Mouse (Mus musculus) liver, embryonic 12.5 days (tissue): ENCODE measurements around the gene Sec1. TPM values are rescaled to one million over a fixed set of nuclear protein-coding genes. Genes with fewer than 3 reads are reported as not detected.

Experiments
- ATAC-seq: fragments of 200-750 bp; cut with Nextera tagmentation; 2 replicates; pipeline ENCODE4 v1.8.0; 2017; ENCODE audit warnings: moderate number of reproducible peaks, mild to moderate bottlenecking, moderate library complexity
- H3K27ac ChIP-seq: fragments of 300-500 bp; sonication (generic); 2 replicates; pipeline ENCODE4 v1.5.1; 2016; ENCODE audit warnings: mild to moderate bottlenecking
- H3K27me3 ChIP-seq: fragments of 300-500 bp; sonication (generic); replicated peaks from 2 replicates; pipeline ENCODE4 v1.6.1; 2016; ENCODE audit warnings: mild to moderate bottlenecking, moderate library complexity
- H3K36me3 ChIP-seq: fragments of 300-500 bp; sonication (generic); 2 replicates; pipeline ENCODE4 v1.6.1; 2016; ENCODE audit warnings: mild to moderate bottlenecking, moderate library complexity
- H3K4me1 ChIP-seq: fragments of 300-500 bp; sonication (generic); 2 replicates; pipeline ENCODE4 v1.6.1; 2016
- H3K4me2 ChIP-seq: fragments of 300-500 bp; sonication (generic); 2 replicates; pipeline ENCODE4 v1.6.1; 2016; ENCODE audit warnings: mild to moderate bottlenecking, moderate library complexity
- H3K4me3 ChIP-seq: fragments of 300-500 bp; sonication (generic); 2 replicates; pipeline ENCODE4 v1.5.1; 2016; ENCODE audit warnings: mild to moderate bottlenecking, moderate library complexity
- H3K9ac ChIP-seq: fragments of 300-500 bp; sonication (generic); 2 replicates; pipeline ENCODE4 v1.6.1; 2016; ENCODE audit warnings: mild to moderate bottlenecking, moderate library complexity
- H3K9me3 ChIP-seq: fragments of 300-500 bp; sonication (generic); replicated peaks from 2 replicates; pipeline ENCODE4 v1.6.1; 2016; ENCODE audit warnings: mild to moderate bottlenecking, moderate library complexity
- WGBS: fragments of 180-500 bp; shearing (Covaris S2); methylation state at CpG from one replicate; pipeline ENCODE4 v1.1.7; 2016; ENCODE audit not compliant: insufficient replicate concordance; 5-methylcytosine and 5-hydroxymethylcytosine counted together
- polyA plus RNA-seq: library from polyadenylated mRNA; unstranded; fragments of >200 nt; fragmentation: Nextera tagmentation; extraction: Ambion mirVana; gene quantifications from 2 replicates; pipeline ENCODE4 v1.2.1, GENCODE M21; 2016

The Sec1 gene
- polyA plus RNA-seq, 1 experiment from 2014 or later, result 0.11 TPM

- Histone ChIP-seq H3K4me2 (no peak overlapping the region), H3K9me3 (no peaks in the 10 kb centered on the region), H3K9ac (no peak overlapping the region), H3K4me1 (peaks cover 44% of the 10 kb centered on the region), H3K27me3 (peaks cover 59% of the 10 kb centered on the region), H3K4me3 (no peak overlapping the region), H3K27ac (no peak overlapping the region), H3K36me3 (no peaks in the 10 kb centered on the region)
- 69% methylated on average over 11 of the region's 11 CpGs for WGBS
- ATAC-seq, result no peak
Observed at GRCm38 (mm10) chr7:45701607-45702006, 7.4 kb upstream of the Sec1 start.

- Histone ChIP-seq H3K27ac (no peak overlapping the region), H3K36me3 (no peaks in the 10 kb centered on the region), H3K9me3 (no peaks in the 10 kb centered on the region), H3K4me1 (peaks cover 38% of the 10 kb centered on the region), H3K4me2 (no peak overlapping the region), H3K4me3 (no peak overlapping the region), H3K27me3 (peaks cover 59% of the 10 kb centered on the region), H3K9ac (no peak overlapping the region)
- no peak for ATAC-seq
- 37% methylated on average over 11 of the region's 11 CpGs for WGBS
Observed at GRCm38 (mm10) chr7:45701072-45701471, 6.9 kb upstream of the Sec1 start.

- Histone ChIP-seq H3K36me3 (no peaks in the 10 kb centered on the region), H3K4me1 (peaks cover 32% of the 10 kb centered on the region), H3K27ac (no peak overlapping the region), H3K4me2 (peak overlapping the region; percentile 53), H3K9ac (no peak overlapping the region), H3K27me3 (peaks cover 59% of the 10 kb centered on the region), H3K9me3 (no peaks in the 10 kb centered on the region), H3K4me3 (peak overlapping the region; percentile 30)
- 2% methylated on average over 20 of the region's 20 CpGs for WGBS
- ATAC-seq, result no peak
Observed at GRCm38 (mm10) chr7:45700301-45701015, 6.3 kb upstream of the Sec1 start.

GRCm38 (mm10) chr7:45699523-45700141 is 5.4 kb upstream of the Sec1 start, which contains the start of gene Car11:
TSS of gene Car11 (plus strand) at chr7:45699843.
- WGBS, result 5% methylated on average over 36 of the region's 36 CpGs
- no peak within 1 kb of the TSS for H3K27ac ChIP-seq
- H3K4me3 ChIP-seq, result peak within 1 kb of the TSS; percentile 30
- peak within 1 kb of the TSS; percentile 53 for H3K4me2 ChIP-seq
- H3K9me3 ChIP-seq, result no peaks in the 10 kb centered on the region
- H3K36me3 ChIP-seq, result no peaks in the 10 kb centered on the region
- H3K9ac ChIP-seq, result peak within 1 kb of the TSS; percentile 30; the same call in 1 of the 2 replicates
- no peak for ATAC-seq
- H3K4me1 ChIP-seq, result peaks cover 24% of the 10 kb centered on the region
- peaks cover 59% of the 10 kb centered on the region for H3K27me3 ChIP-seq

- H3K9me3 ChIP-seq, result no peaks in the 10 kb centered on the region
- H3K27me3 ChIP-seq, result peaks cover 51% of the 10 kb centered on the region
- no peaks in the 10 kb centered on the region for H3K36me3 ChIP-seq
- no peak overlapping the region for H3K9ac ChIP-seq
- no peak overlapping the region for H3K4me3 ChIP-seq
- WGBS, result 79% methylated on average over 7 of the region's 7 CpGs
- no peak overlapping the region for H3K4me2 ChIP-seq
- H3K27ac ChIP-seq, result no peak overlapping the region
- H3K4me1 ChIP-seq, result peaks cover 9% of the 10 kb centered on the region; the same call in 1 of the 2 replicates
- no peak for ATAC-seq
Observed at GRCm38 (mm10) chr7:45697894-45698293, 3.7 kb upstream of the Sec1 start.

- Histone ChIP-seq H3K4me1 (peaks cover 4% of the 10 kb centered on the region; the same call in 1 of the 2 replicates), H3K27me3 (peaks cover 25% of the 10 kb centered on the region), H3K4me2 (no peak overlapping the region), H3K27ac (no peak overlapping the region), H3K9me3 (no peaks in the 10 kb centered on the region), H3K9ac (no peak overlapping the region), H3K4me3 (no peak overlapping the region), H3K36me3 (no peaks in the 10 kb centered on the region)
- ATAC-seq, result no peak
- WGBS, result 30% methylated on average over 6 of the region's 6 CpGs
Observed at GRCm38 (mm10) chr7:45695098-45695497, 896 bp upstream of the Sec1 start.

GRCm38 (mm10) chr7:45692364-45692763 is 1.8 kb downstream of the Sec1 start:
- no peak overlapping the region for H3K4me3 ChIP-seq
- 0 out of 2 replicates have a peak overlapping the region, but pooled peaks have one; percentile 34 for H3K27ac ChIP-seq
- ATAC-seq, result no peak
- no peaks in the 10 kb centered on the region; the same call in 1 of the 2 replicates for H3K27me3 ChIP-seq
- H3K9ac ChIP-seq, result no peak overlapping the region
- no peak overlapping the region for H3K4me2 ChIP-seq
- 55% methylated on average over 2 of the region's 2 CpGs for WGBS
- 0 out of 2 replicates have a peak, but pooled peaks cover 4% of the 10 kb centered on the region for H3K4me1 ChIP-seq
- H3K36me3 ChIP-seq, result no peaks in the 10 kb centered on the region
- H3K9me3 ChIP-seq, result no peaks in the 10 kb centered on the region

GRCm38 (mm10) chr7:45689800-45690199 is 4.4 kb downstream of the Sec1 start:
- Histone ChIP-seq H3K4me3 (no peak overlapping the region), H3K9ac (no peak overlapping the region), H3K27ac (no peak overlapping the region), H3K27me3 (peaks cover 14% of the 10 kb centered on the region), H3K36me3 (no peaks in the 10 kb centered on the region), H3K4me1 (peaks cover 11% of the 10 kb centered on the region; the same call in 1 of the 2 replicates), H3K4me2 (no peak overlapping the region), H3K9me3 (no peaks in the 10 kb centered on the region)
- ATAC-seq, result no peak
- WGBS, result 29% methylated on average over 11 of the region's 11 CpGs

- Histone ChIP-seq H3K4me3 (no peak overlapping the region), H3K4me1 (peaks cover 11% of the 10 kb centered on the region; the same call in 1 of the 2 replicates), H3K4me2 (no peak overlapping the region), H3K9ac (no peak overlapping the region), H3K27ac (no peak overlapping the region), H3K9me3 (no peaks in the 10 kb centered on the region), H3K36me3 (no peaks in the 10 kb centered on the region), H3K27me3 (peaks cover 16% of the 10 kb centered on the region)
- 50% methylated on average over 6 of the region's 6 CpGs for WGBS
- ATAC-seq, result no peak
Observed at GRCm38 (mm10) chr7:45689099-45689498, 5.1 kb downstream of the Sec1 start.

- ATAC-seq, result no peak
- H3K4me1 ChIP-seq, result peaks cover 20% of the 10 kb centered on the region
Observed at GRCm38 (mm10) chr7:45686841-45687240, 7.4 kb downstream of the Sec1 start.

GRCm38 (mm10) chr7:45685811-45686210 is 8.4 kb downstream of the Sec1 start:
- Histone ChIP-seq H3K27ac (no peak overlapping the region), H3K4me1 (peaks cover 30% of the 10 kb centered on the region), H3K36me3 (no peaks in the 10 kb centered on the region), H3K4me3 (no peak overlapping the region), H3K4me2 (no peak overlapping the region), H3K9ac (no peak overlapping the region), H3K9me3 (no peaks in the 10 kb centered on the region), H3K27me3 (peaks cover 16% of the 10 kb centered on the region)
- WGBS, result 53% methylated on average over 10 of the region's 10 CpGs
- no peak for ATAC-seq

More at GRCm38 (mm10) chr7:45686841-45687240, 7.4 kb downstream of the Sec1 start:
- Histone ChIP-seq H3K36me3 (no peaks in the 10 kb centered on the region), H3K4me3 (no peak overlapping the region), H3K4me2 (no peak overlapping the region), H3K9me3 (no peaks in the 10 kb centered on the region), H3K27ac (no peak overlapping the region), H3K27me3 (peaks cover 16% of the 10 kb centered on the region), H3K9ac (no peak overlapping the region)
- WGBS, result 59% methylated on average over 3 of the region's 3 CpGs

- Histone ChIP-seq H3K4me1 (peaks cover 27% of the 10 kb centered on the region), H3K27ac (no peak within 1 kb of the TSS), H3K9ac (no peak within 1 kb of the TSS), H3K9me3 (no peaks in the 10 kb centered on the region), H3K36me3 (no peaks in the 10 kb centered on the region), H3K4me2 (peak within 1 kb of the TSS; percentile 50; the same call in 1 of the 2 replicates), H3K4me3 (no peak within 1 kb of the TSS), H3K27me3 (peaks cover 16% of the 10 kb centered on the region)
- 59% methylated on average over 7 of the region's 7 CpGs for WGBS
- ATAC-seq, result no peak
Observed at GRCm38 (mm10) chr7:45683396-45684050, 10.7 kb downstream of the Sec1 start, which contains the start of gene Ntn5. TSS of gene Ntn5 (plus strand) at chr7:45684022.
